Mouse (Mus musculus): Measurements from ENCODE around the gene St6gal1.
A peak's percentile ranks its signal among the peaks of the same experiment; 100 is the strongest.

St6gal1 gene

GRCm38 (mm10) chr16:23307142-23307968 lies 82.8 kb downstream of the St6gal1 start:
- DNase-seq = no peak

GRCm38 (mm10) chr16:23308012-23308554 lies 83.5 kb downstream of the St6gal1 start:
- DNase-seq = no peak

- no peak for DNase-seq
Measured at GRCm38 (mm10) chr16:23309080-23309479, 84.5 kb downstream of the St6gal1 start.

GRCm38 (mm10) chr16:23312604-23313003 lies 88.1 kb downstream of the St6gal1 start:
- DNase-seq = no peak

- DNase-seq = no peak
Measured at GRCm38 (mm10) chr16:23314790-23315189, 90.2 kb downstream of the St6gal1 start.

- DNase-seq = no peak
Measured at GRCm38 (mm10) chr16:23317411-23318047, 93.0 kb downstream of the St6gal1 start.

- DNase-seq = no peak
Measured at GRCm38 (mm10) chr16:23320025-23320424, 95.5 kb downstream of the St6gal1 start.

- DNase-seq = no peak
Measured at GRCm38 (mm10) chr16:23320579-23320978, 96.0 kb downstream of the St6gal1 start.

- DNase-seq = no peak
Measured at GRCm38 (mm10) chr16:23322453-23322852, 97.9 kb downstream of the St6gal1 start.

GRCm38 (mm10) chr16:23323915-23324314 lies 99.4 kb downstream of the St6gal1 start:
- no peak for DNase-seq

GRCm38 (mm10) chr16:23324867-23325650 lies 100.5 kb downstream of the St6gal1 start:
- no peak for DNase-seq

GRCm38 (mm10) chr16:23326664-23327063 lies 102.1 kb downstream of the St6gal1 start:
- DNase-seq = no peak

- DNase-seq = no peak
Measured at GRCm38 (mm10) chr16:23327266-23327665, 102.7 kb downstream of the St6gal1 start.

- no peak for DNase-seq
Measured at GRCm38 (mm10) chr16:23328201-23328600, 103.7 kb downstream of the St6gal1 start.

GRCm38 (mm10) chr16:23332136-23332535 lies 107.6 kb downstream of the St6gal1 start:
- DNase-seq = no peak

GRCm38 (mm10) chr16:23332686-23333085 lies 108.1 kb downstream of the St6gal1 start:
- peak; percentile 7 for DNase-seq

GRCm38 (mm10) chr16:23333875-23334551 lies 109.5 kb downstream of the St6gal1 start:
- DNase-seq = peak; percentile 6

GRCm38 (mm10) chr16:23337317-23337716 lies 112.8 kb downstream of the St6gal1 start:
- no peak for DNase-seq

- DNase-seq = no peak
Measured at GRCm38 (mm10) chr16:23341254-23341653, 116.7 kb downstream of the St6gal1 start.

GRCm38 (mm10) chr16:23350802-23351201 lies 126.3 kb downstream of the St6gal1 start:
- no peak for DNase-seq

GRCm38 (mm10) chr16:23361031-23361430 lies 136.5 kb downstream of the St6gal1 start:
- DNase-seq = no peak

GRCm38 (mm10) chr16:23361434-23361970 lies 137.0 kb downstream of the St6gal1 start:
- DNase-seq = no peak

All from kidney, adult 11 months (tissue).